Mouse (Mus musculus) pancreas, adult 10 weeks (tissue): Measurements from ENCODE around the gene Gk. TPM values are rescaled to one million over a fixed set of nuclear protein-coding genes. Genes with fewer than 3 reads are reported as not detected.

Source experiments
- polyA plus RNA-seq: library from polyadenylated mRNA; stranded (reverse); fragments of 350-450 nt; fragmentation: Illumina TruSeq; extraction: RNeasy Lipid Tissue Mini Kit (QIAGEN cat#74804); gene quantifications from one replicate; pipeline ENCODE4 v1.2.3, GENCODE M21; 2015; ENCODE audit warnings: low read depth, low replicate concordance; ENCODE audit not compliant: insufficient read depth

The Gk gene
- polyA plus RNA-seq = 0.46 TPM

DNA sequence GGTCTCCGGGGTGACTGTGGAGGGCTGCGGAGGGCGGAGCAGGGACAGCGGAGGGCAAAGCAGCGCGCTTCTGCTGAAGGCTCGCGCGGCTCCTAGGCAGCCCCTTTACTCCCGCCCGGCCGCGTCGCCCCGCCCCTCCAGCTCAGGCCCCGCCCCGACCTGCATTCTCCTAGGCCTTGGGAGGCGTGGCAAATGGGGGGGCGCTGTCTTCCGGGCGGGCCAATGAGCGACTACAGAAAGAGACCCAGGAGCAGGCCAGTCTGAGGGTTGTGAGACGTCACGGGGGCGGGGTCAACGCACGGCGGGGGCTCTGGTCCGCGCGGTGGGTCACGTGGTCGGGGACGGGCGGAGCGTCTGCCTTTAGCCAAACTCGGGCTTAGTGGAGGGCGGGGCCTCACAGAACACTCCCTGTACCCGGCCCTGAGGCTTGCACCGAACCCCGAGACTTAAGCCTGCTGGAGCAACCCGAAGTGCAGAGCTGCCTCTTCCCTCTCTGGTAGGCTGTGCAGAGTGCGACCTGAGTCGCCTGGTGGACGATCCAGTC, at the start of gene Gk:
Gene Gk (minus strand): TSS at position 276 of the 544 bp plus-strand sequence.

Other genes starting within 250 kb of the Gk start
- 1.1 TPM for gene Tab3, start 202.8 kb downstream of the Gk start, polyA plus RNA-seq
- 0.20 TPM for gene 5430427O19Rik, start 93.5 kb upstream of the Gk start, polyA plus RNA-seq